Mouse (Mus musculus): ENCODE data around the gene Rslcan18. TPM values are rescaled to one million over a fixed set of nuclear protein-coding genes. Genes with fewer than 3 reads are reported as not detected.
A peak's percentile ranks its signal among the peaks of the same experiment; 100 is the strongest.

Gene Rslcan18
- polyA plus RNA-seq, 1 experiment from 2014 or later: 0.19 TPM

DNA sequence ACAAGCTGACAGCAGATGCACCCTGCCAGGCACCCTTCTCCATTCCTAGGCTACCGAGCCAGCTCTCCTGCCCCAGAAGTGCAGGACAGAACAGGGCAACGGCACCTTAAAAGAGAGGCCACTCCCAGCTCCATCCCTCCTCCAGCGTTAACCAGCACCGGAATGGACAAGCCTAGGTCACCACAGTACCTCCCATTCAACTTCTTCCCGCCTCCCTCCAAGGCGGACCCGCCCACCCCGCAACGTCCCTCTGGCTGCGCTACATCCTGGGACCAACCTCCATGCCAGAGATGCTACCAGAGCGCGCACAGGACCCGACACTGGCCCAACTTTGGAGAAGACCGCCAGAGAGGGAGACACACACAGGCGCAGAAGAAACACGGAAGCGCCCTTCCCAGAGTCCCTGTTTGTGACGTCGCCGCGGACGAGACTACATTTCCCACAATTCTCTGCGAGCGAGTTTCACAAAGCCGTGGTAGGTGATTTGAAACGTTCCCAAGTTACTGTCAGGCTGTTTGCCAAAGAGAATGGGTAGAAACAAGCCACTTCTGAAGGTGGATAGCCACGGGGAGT is 55.2 kb downstream of the Rslcan18 start, which contains the start of gene Zfp712:
Gene Zfp712 (minus strand): TSS at position 385 of the 573 bp plus-strand sequence.
- H3K4me3 ChIP-seq (ENCODE audit: low read length): peak within 1 kb of the TSS; percentile 79
- H3K4me2 ChIP-seq (ENCODE audit: low read length): peak within 1 kb of the TSS; percentile 87
- H3K27me3 ChIP-seq (replicated peaks; ENCODE audit: control insufficient read depth, insufficient read depth, low read length): no peaks in the 10 kb centered on the region
- peak; percentile 98 for ATAC-seq
- 0% methylated on average over 27 of the region's 27 CpGs for WGBS
- no peaks in the 10 kb centered on the region for H3K36me3 ChIP-seq (ENCODE audit: control insufficient read depth, insufficient read depth, low read length)
- peak within 1 kb of the TSS; percentile 81 for H3K27ac ChIP-seq (ENCODE audit: low read depth, low read length)
- peak within 1 kb of the TSS; percentile 82 for H3K9ac ChIP-seq (ENCODE audit: low read depth, low read length)
- H3K4me1 ChIP-seq (ENCODE audit: control insufficient read depth, insufficient read depth, low read depth, low read length): peaks cover 6% of the 10 kb centered on the region
- H3K9me3 ChIP-seq (ENCODE audit: control insufficient read depth, low read length): peaks cover 3% of the 10 kb centered on the region; the same call in 1 of the 2 replicates

DNA sequence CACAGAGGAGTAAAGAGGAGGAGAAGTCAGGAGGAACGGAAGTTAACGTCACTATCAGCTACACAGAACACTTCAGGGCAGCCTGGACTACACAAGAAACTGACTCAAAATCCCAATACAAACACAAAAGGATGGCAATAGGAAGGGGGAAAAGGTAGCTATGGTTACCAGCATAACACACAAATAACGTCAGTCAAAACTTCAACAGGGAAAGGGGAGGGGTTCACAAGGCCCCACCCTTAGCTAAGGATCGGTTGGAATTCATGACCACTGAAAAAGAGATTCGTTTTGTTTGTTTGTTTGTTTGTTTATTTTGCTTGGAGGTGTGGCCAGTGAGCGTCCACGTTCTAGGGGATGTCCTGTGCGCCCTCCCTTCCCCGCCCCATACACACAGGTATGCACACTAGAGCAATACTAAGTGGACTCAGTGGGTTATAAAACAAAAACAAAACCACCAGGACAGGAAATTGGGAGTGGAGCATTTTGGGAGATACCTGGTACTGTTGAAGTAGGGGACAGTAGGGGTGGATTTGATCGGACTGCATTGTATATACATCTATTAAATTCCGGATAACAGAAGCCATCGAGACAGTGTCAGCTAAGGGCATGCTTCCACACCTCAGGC is 55.8 kb downstream of the Rslcan18 start:
- ATAC-seq: peak; percentile 63
- Histone ChIP-seq H3K27me3 (replicated peaks; ENCODE audit: control insufficient read depth, insufficient read depth, low read length) (no peaks in the 10 kb centered on the region), H3K4me2 (ENCODE audit: low read length) (peak overlapping the region; percentile 87), H3K9ac (ENCODE audit: low read depth, low read length) (peak overlapping the region; percentile 82), H3K4me1 (ENCODE audit: control insufficient read depth, insufficient read depth, low read depth, low read length) (peaks cover 6% of the 10 kb centered on the region), H3K27ac (ENCODE audit: low read depth, low read length) (peak overlapping the region; percentile 81; the same call in 1 of the 2 replicates), H3K4me3 (ENCODE audit: low read length) (peak overlapping the region; percentile 79), H3K9me3 (ENCODE audit: control insufficient read depth, low read length) (no peaks in the 10 kb centered on the region), H3K36me3 (ENCODE audit: control insufficient read depth, insufficient read depth, low read length) (no peaks in the 10 kb centered on the region)
- WGBS: 5% methylated on average over 12 of the region's 12 CpGs

Other genes with a start within 250 kb of the Rslcan18 start
- gene Gm10767, start 211.3 kb downstream of the Rslcan18 start, polyA plus RNA-seq (2015; fragmentation: Nextera tagmentation; extraction: Ambion mirVana): 3.6 and 3.8 TPM in 2 replicates
- 6.7 and 7.0 TPM in 2 replicates for gene Zfp712, start 55.1 kb downstream of the Rslcan18 start, polyA plus RNA-seq (2015; fragmentation: Nextera tagmentation; extraction: Ambion mirVana)
- 7.0 and 7.1 TPM in 2 replicates for gene Zfp708, start 18.3 kb downstream of the Rslcan18 start, polyA plus RNA-seq (2015; fragmentation: Nextera tagmentation; extraction: Ambion mirVana)
- gene Gm28557, start 7.7 kb downstream of the Rslcan18 start, polyA plus RNA-seq (2015; fragmentation: Nextera tagmentation; extraction: Ambion mirVana): 1.1 and 2.0 TPM in 2 replicates
- 4.6 and 5.0 TPM in 2 replicates for gene Zfp759, start 5.4 kb upstream of the Rslcan18 start, polyA plus RNA-seq (2015; fragmentation: Nextera tagmentation; extraction: Ambion mirVana)
- 6.3 and 6.4 TPM in 2 replicates for gene Rsl1, start 56.9 kb upstream of the Rslcan18 start, polyA plus RNA-seq (2015; fragmentation: Nextera tagmentation; extraction: Ambion mirVana)
- 2.2 and 2.6 TPM in 2 replicates for gene Zfp455, start 78.2 kb upstream of the Rslcan18 start, polyA plus RNA-seq (2015; fragmentation: Nextera tagmentation; extraction: Ambion mirVana)
- gene Zfp458, start 162.2 kb upstream of the Rslcan18 start, polyA plus RNA-seq (2015; fragmentation: Nextera tagmentation; extraction: Ambion mirVana): 4.4 and 5.5 TPM in 2 replicates
- gene Zfp457, start 190.2 kb upstream of the Rslcan18 start, polyA plus RNA-seq (2015; fragmentation: Nextera tagmentation; extraction: Ambion mirVana): 1.0 and 1.1 TPM in 2 replicates
- gene Zfp595, start 216.3 kb upstream of the Rslcan18 start, polyA plus RNA-seq (2015; fragmentation: Nextera tagmentation; extraction: Ambion mirVana): 1.4 and 1.5 TPM in 2 replicates
- gene Gm28044, start 244.3 kb upstream of the Rslcan18 start, polyA plus RNA-seq (2015; fragmentation: Nextera tagmentation; extraction: Ambion mirVana): not detected in 2 replicates
- gene Zfp953, start 244.3 kb upstream of the Rslcan18 start, polyA plus RNA-seq (2015; fragmentation: Nextera tagmentation; extraction: Ambion mirVana): 0.58 and 0.60 TPM in 2 replicates

Measured in hindbrain, embryonic 16.5 days (tissue).